Mouse (Mus musculus) CH12.LX (cell line): ENCODE data around the gene Mok. TPM values are rescaled to one million over a fixed set of nuclear protein-coding genes. Genes with fewer than 3 reads are reported as not detected.

Experiments
- DNase-seq: peaks from one replicate; pipeline ENCODE4 v3.0.0-alpha.2; 2013; ENCODE audit errors: extremely low read depth
- H3K27ac ChIP-seq: 2 replicates; pipeline ENCODE4 v1.5.1; 2012; ENCODE audit warnings: low read depth, mild to moderate bottlenecking, control low read depth, moderate library complexity; ENCODE audit not compliant: insufficient read depth
- H3K27me3 ChIP-seq: replicated peaks from 2 replicates; pipeline ENCODE3; 2012; ENCODE audit warnings: inconsistent platforms
- H3K36me3 ChIP-seq, 2 experiments: replicated peaks in 1 of 2; 2 replicates each; pipeline versions ENCODE3 to v1.6.1; 2012; ENCODE audit warnings: inconsistent platforms in 1 of 2, low read length in 1 of 2, mild to moderate bottlenecking in 1 of 2, mixed read lengths in 1 of 2, moderate library complexity in 1 of 2; ENCODE audit not compliant: control insufficient read depth in 1 of 2, insufficient read depth in 1 of 2
- H3K4me1 ChIP-seq, 2 experiments: 2 replicates each; pipeline ENCODE4 v1.6.1; 2012; ENCODE audit warnings: inconsistent platforms in 1 of 2, moderate library complexity in 1 of 2; ENCODE audit not compliant: insufficient read depth in 2 of 2, control insufficient read depth in 1 of 2
- H3K4me2 ChIP-seq: 2 replicates; pipeline ENCODE4 v1.6.1; 2012; ENCODE audit warnings: low read depth, mild to moderate bottlenecking, control low read depth; ENCODE audit not compliant: poor library complexity, insufficient read depth, severe bottlenecking
- H3K4me3 ChIP-seq, 3 experiments: fragments of 150-350 bp in 1 of 3; sonication (generic) in 1 of 3; replicated peaks in 1 of 3; 2 replicates each; pipeline versions ENCODE3 to v1.5.1; 2011 to 2012; ENCODE audit warnings: low read depth in 2 of 3, low read length in 2 of 3, mild to moderate bottlenecking in 2 of 3, moderate library complexity in 2 of 3, control low read depth in 1 of 3, improper control_type of control experiment in 1 of 3, inconsistent platforms in 1 of 3, mixed read lengths in 1 of 3; ENCODE audit not compliant: poor library complexity in 1 of 3
- H3K79me2 ChIP-seq: replicated peaks from 2 replicates; pipeline ENCODE4 v1.6.1; 2012; ENCODE audit warnings: mild to moderate bottlenecking, moderate library complexity; ENCODE audit not compliant: control insufficient read depth, poor library complexity, insufficient read depth, severe bottlenecking; ENCODE audit errors: extremely low read depth
- H3K9ac ChIP-seq: 2 replicates; pipeline ENCODE4 v1.6.1; 2012; ENCODE audit warnings: low read depth, mild to moderate bottlenecking, control low read depth, moderate library complexity; ENCODE audit not compliant: insufficient read depth
- H3K9me3 ChIP-seq: replicated peaks from 2 replicates; pipeline ENCODE3; 2012; ENCODE audit warnings: low read length, inconsistent platforms, mixed read lengths
- BHLHE40 ChIP-seq: IDR thresholded peaks from 2 replicates; pipeline ENCODE4 v1.6.1; 2011; ENCODE audit warnings: mild to moderate bottlenecking, low read depth, low read length, improper control_type of control experiment
- CHD2 ChIP-seq: IDR thresholded peaks from 2 replicates; pipeline ENCODE4 v1.6.1; 2011; ENCODE audit warnings: low read length, improper control_type of control experiment
- CTCF ChIP-seq, 2 experiments: IDR thresholded peaks in 1 of 2; conservative IDR thresholded peaks in 1 of 2; 2 replicates each; pipeline ENCODE4 v1.5.1; 2011 to 2012; ENCODE audit warnings: low read depth in 2 of 2, low read length in 2 of 2, improper control_type of control experiment in 1 of 2, inconsistent platforms in 1 of 2, mild to moderate bottlenecking in 1 of 2, moderate library complexity in 1 of 2
- E2F4 ChIP-seq: IDR thresholded peaks from 2 replicates; pipeline ENCODE4 v1.6.1; 2011; ENCODE audit warnings: low read depth, low read length, improper control_type of control experiment; ENCODE audit not compliant: insufficient replicate concordance
- ELF1 ChIP-seq: IDR thresholded peaks from 2 replicates; pipeline ENCODE4 v1.6.1; 2014; ENCODE audit warnings: low read depth, mild to moderate bottlenecking, inconsistent platforms, low read length, improper control_type of control experiment
- ETS1 ChIP-seq: conservative IDR thresholded peaks from 2 replicates; pipeline ENCODE4 v1.6.1; 2012; ENCODE audit warnings: low read depth, mild to moderate bottlenecking, inconsistent platforms, low read length, improper control_type of control experiment, moderate library complexity
- HCFC1 ChIP-seq: IDR thresholded peaks from 2 replicates; pipeline ENCODE4 v1.6.1; 2012; ENCODE audit warnings: low read depth, mild to moderate bottlenecking, inconsistent platforms, low read length, improper control_type of control experiment
- IRF4 ChIP-seq: IDR thresholded peaks from 2 replicates; pipeline ENCODE4 v1.6.1; 2014; ENCODE audit warnings: low read depth, mild to moderate bottlenecking, inconsistent platforms, low read length, improper control_type of control experiment
- JUND ChIP-seq: conservative IDR thresholded peaks from 2 replicates; pipeline ENCODE4 v1.6.1; 2011; ENCODE audit warnings: low read depth, low read length, improper control_type of control experiment
- KAT2A ChIP-seq: IDR thresholded peaks from 2 replicates; pipeline ENCODE4 v1.6.1; 2012; ENCODE audit warnings: low read length, improper control_type of control experiment, inconsistent platforms; ENCODE audit not compliant: insufficient replicate concordance
- MAX ChIP-seq: IDR thresholded peaks from 2 replicates; pipeline ENCODE4 v1.6.1; 2011; ENCODE audit warnings: low read length, improper control_type of control experiment
- MAZ ChIP-seq: IDR thresholded peaks from 2 replicates; pipeline ENCODE4 v1.6.1; 2012; ENCODE audit warnings: low read depth, mild to moderate bottlenecking, inconsistent platforms, low read length, improper control_type of control experiment, moderate library complexity
- MEF2A ChIP-seq: IDR thresholded peaks from 2 replicates; pipeline ENCODE4 v1.6.1; 2014; ENCODE audit warnings: low read depth, mild to moderate bottlenecking, inconsistent platforms, low read length, improper control_type of control experiment, borderline replicate concordance
- MXI1 ChIP-seq: IDR thresholded peaks from 2 replicates; pipeline ENCODE4 v1.6.1; 2011; ENCODE audit warnings: mild to moderate bottlenecking, low read depth, low read length, improper control_type of control experiment
- MYC ChIP-seq: IDR thresholded peaks from 2 replicates; pipeline ENCODE4 v1.6.1; 2011; ENCODE audit warnings: low read depth, mild to moderate bottlenecking, improper control_type of control experiment, low read length
- NELFE ChIP-seq: IDR thresholded peaks from 2 replicates; pipeline ENCODE4 v1.6.1; 2011; ENCODE audit warnings: low read depth, low read length, improper control_type of control experiment
- NRF1 ChIP-seq: IDR thresholded peaks from 2 replicates; pipeline ENCODE4 v1.6.1; 2014; ENCODE audit warnings: low read depth, mild to moderate bottlenecking, inconsistent platforms, low read length, improper control_type of control experiment, moderate library complexity
- POLR2AphosphoS2 ChIP-seq: IDR thresholded peaks from 2 replicates; pipeline ENCODE4 v1.6.1; 2011; ENCODE audit warnings: low read depth, low read length, improper control_type of control experiment
- RAD21 ChIP-seq: IDR thresholded peaks from 2 replicates; pipeline ENCODE4 v1.6.1; 2011; ENCODE audit warnings: low read depth, mild to moderate bottlenecking, low read length, improper control_type of control experiment, moderate library complexity
- RCOR1 ChIP-seq: conservative IDR thresholded peaks from 2 replicates; pipeline ENCODE4 v1.6.1; 2012; ENCODE audit warnings: low read depth, mild to moderate bottlenecking, inconsistent platforms, low read length, improper control_type of control experiment
- SIN3A ChIP-seq: IDR thresholded peaks from 2 replicates; pipeline ENCODE4 v1.6.1; 2012; ENCODE audit warnings: low read length, improper control_type of control experiment, inconsistent platforms
- SMC3 ChIP-seq: IDR thresholded peaks from 2 replicates; pipeline ENCODE4 v1.6.1; 2011; ENCODE audit warnings: low read depth, low read length, improper control_type of control experiment
- TBP ChIP-seq: conservative IDR thresholded peaks from 2 replicates; pipeline ENCODE4 v1.6.1; 2011; ENCODE audit warnings: low read depth, low read length, improper control_type of control experiment
- TCF12 ChIP-seq: IDR thresholded peaks from 2 replicates; pipeline ENCODE4 v1.6.1; 2014; ENCODE audit warnings: low read depth, mild to moderate bottlenecking, inconsistent platforms, low read length, improper control_type of control experiment
- USF1 ChIP-seq: IDR thresholded peaks from 2 replicates; pipeline ENCODE4 v1.6.1; 2014; ENCODE audit warnings: low read depth, mild to moderate bottlenecking, inconsistent platforms, low read length, improper control_type of control experiment
- ZC3H11A ChIP-seq: IDR thresholded peaks from 2 replicates; pipeline ENCODE4 v1.6.1; 2012; ENCODE audit warnings: low read depth, mild to moderate bottlenecking, inconsistent platforms, low read length, improper control_type of control experiment
- ZKSCAN1 ChIP-seq: IDR thresholded peaks from 2 replicates; pipeline ENCODE4 v1.6.1; 2012; ENCODE audit warnings: low read depth, inconsistent platforms, low read length, improper control_type of control experiment, borderline replicate concordance
- ZMIZ1 ChIP-seq: IDR thresholded peaks from 2 replicates; pipeline ENCODE4 v1.6.1; 2012; ENCODE audit warnings: low read depth, mild to moderate bottlenecking, inconsistent platforms, low read length, improper control_type of control experiment
- ZNF384 ChIP-seq: IDR thresholded peaks from 2 replicates; pipeline ENCODE4 v1.6.1; 2012; ENCODE audit warnings: low read depth, low read length, improper control_type of control experiment, inconsistent platforms
- dilution Hi-C: fragments of 300-500 bp; cut with MboI; formaldehyde crosslinking; loops from 2 replicates; pipeline ENCODE4 v1.14.3; 2020; ENCODE audit warnings: low sequenced_read_pairs; ENCODE audit not compliant: extremely low pct_unique_long_range_greater_than_20kb, extremely low pct_ligation_motif_present
- in situ Hi-C: fragments of 300-500 bp; cut with MboI; formaldehyde crosslinking; loops from 3 replicates; pipeline ENCODE4 v1.14.3; 2019; ENCODE audit warnings: low sequenced_read_pairs, low pct_ligation_motif_present, low pct_unique_long_range_greater_than_20kb, mixed read lengths
- polyA plus RNA-seq: library from polyadenylated mRNA; unstranded; fragments of >175 nt; gene quantifications from 2 replicates; pipeline ENCODE4 v1.2.1, GENCODE M21; 2012; ENCODE audit warnings: low read depth; ENCODE audit not compliant: insufficient read length
- total RNA-seq, 2 experiments: library from RNA; depleted of rRNA; stranded (reverse); fragments of 300-350 nt in 1 of 2; fragments of >200 nt in 1 of 2; gene quantifications; 2 replicates each; pipeline ENCODE4 v1.2.3; 2012 to 2014

Gene Mok
- total and polyA plus RNA-seq, 3 experiments, result 7.1 to 11.0 (median 9.8) TPM

GRCm38 (mm10) chr12:110857196-110857595 lies 16.5 kb upstream of the Mok start:
- Histone ChIP-seq H3K36me3 (peaks cover 15 to 38% of the 10 kb centered on the region in 2 experiments), H3K4me1 (peaks cover 21 to 42% of the 10 kb centered on the region in 2 experiments; a peak in 3 of 4 replicates), H3K9ac (no peak overlapping the region; the same call in 1 of the 2 replicates), H3K4me2 (peak overlapping the region; percentile 64; the same call in 1 of the 2 replicates), H3K4me3 (peak overlapping the region in 2 of 3 experiments; percentile 15 to 40), H3K27ac (no peak overlapping the region), H3K79me2 (peaks cover 19% of the 10 kb centered on the region), H3K9me3 (peaks cover under 1% of the 10 kb centered on the region), H3K27me3 (no peaks in the 10 kb centered on the region)
- in situ Hi-C loops (no loop called here), dilution Hi-C loops (no loop called here)
- no peak for TF ChIP-seq USF1
- no peak for TF ChIP-seq BHLHE40
- no peak for TF ChIP-seq TCF12
- no peak for TF ChIP-seq MAX
- no peak for TF ChIP-seq ZC3H11A
- TF ChIP-seq NRF1, result no peak
- TF ChIP-seq SIN3A, result peak; percentile 29; the same call in 1 of the 2 replicates
- no peak for DNase-seq

DNA sequence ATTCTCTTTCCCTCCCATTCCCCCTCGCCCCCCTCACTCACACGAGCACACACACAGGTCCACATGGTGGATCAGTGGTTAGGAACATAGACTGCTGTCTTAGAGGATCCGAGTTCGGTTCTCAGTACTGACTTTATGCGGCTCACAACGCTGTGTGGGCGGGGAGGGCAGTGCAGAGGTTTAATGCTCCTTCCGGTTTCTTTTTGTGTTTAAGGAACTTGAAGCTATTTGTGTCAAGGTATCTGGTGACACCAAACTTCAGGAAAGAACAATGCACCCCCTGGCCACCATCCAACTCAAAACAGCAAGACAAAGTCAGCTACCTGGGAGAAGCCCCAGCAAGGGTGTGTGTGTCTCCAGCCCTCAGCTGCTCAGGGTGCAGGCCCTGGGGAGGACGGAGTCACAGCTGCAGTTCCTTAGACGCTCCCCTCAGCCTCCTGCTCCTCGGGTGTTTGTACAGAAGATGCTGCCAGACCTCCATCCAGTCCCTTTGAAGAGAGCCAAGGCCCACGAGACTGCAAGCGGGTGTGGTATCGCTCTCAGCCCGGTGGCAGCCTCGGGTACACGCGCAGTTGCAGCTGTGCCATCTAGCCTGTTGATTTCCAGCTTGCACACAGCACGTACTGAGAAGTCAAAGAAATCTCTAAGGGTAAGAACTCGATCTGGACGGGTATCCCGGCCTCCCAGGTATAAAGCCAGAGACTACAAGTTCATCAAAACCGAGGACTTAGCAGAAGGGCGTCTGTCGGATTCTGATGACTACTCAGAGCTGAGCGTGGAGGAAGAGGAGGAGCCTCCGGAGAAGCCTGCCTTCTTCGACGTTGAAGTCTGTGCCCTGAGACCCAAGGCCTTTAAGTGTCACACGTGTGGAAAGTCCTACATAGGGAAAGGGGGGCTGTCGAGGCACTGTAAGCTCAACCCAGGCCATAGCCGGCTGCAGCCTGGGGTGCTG lies 14.3 kb upstream of the Mok start:
- no peaks in the 10 kb centered on the region for H3K27me3 ChIP-seq
- H3K79me2 ChIP-seq, result peaks cover 23% of the 10 kb centered on the region
- H3K36me3 ChIP-seq, result peaks cover 0 to 22% of the 10 kb centered on the region in 2 experiments
- in situ Hi-C loops (no loop called here), dilution Hi-C loops (no loop called here)
- peak overlapping the region; percentile 55 for H3K9ac ChIP-seq
- H3K9me3 ChIP-seq, result no peaks in the 10 kb centered on the region
- peak overlapping the region; percentile 51 for H3K27ac ChIP-seq
- peak; percentile 73 for DNase-seq
- peaks cover 28 to 56% of the 10 kb centered on the region in 2 experiments for H3K4me1 ChIP-seq
- H3K4me3 ChIP-seq, result peak overlapping the region; percentile 71 to 86 (median 82)
- H3K4me2 ChIP-seq, result peak overlapping the region; percentile 25
- 0 out of 2 replicates have a peak, but pooled peaks have one; percentile 18 for TF ChIP-seq MYC
- no peak for TF ChIP-seq ZMIZ1
- no peak for TF ChIP-seq POLR2AphosphoS2
- no peak for TF ChIP-seq CHD2
- TF ChIP-seq TCF12, result peak; percentile 46; the same call in 1 of the 2 replicates
- TF ChIP-seq SMC3, result no peak
- no peak for TF ChIP-seq IRF4
- TF ChIP-seq CTCF (conservative IDR thresholded peaks at IDR 0.05 in 1 of 2, IDR thresholded peaks at IDR 0.05 in 1 of 2; ENCODE audit: low read depth in 2 of 2, low read length in 2 of 2), result no peak
- 0 out of 2 replicates have a peak, but pooled peaks have one; percentile 10 for TF ChIP-seq MEF2A
- no peak for TF ChIP-seq ETS1
- TF ChIP-seq RCOR1, result no peak
- peak; percentile 8 for TF ChIP-seq HCFC1
- no peak for TF ChIP-seq ZC3H11A
- TF ChIP-seq MXI1, result peak; percentile 87
- no peak for TF ChIP-seq E2F4
- no peak for TF ChIP-seq ZNF384
- peak; percentile 74 for TF ChIP-seq SIN3A
- TF ChIP-seq RAD21, result no peak
- TF ChIP-seq KAT2A, result no peak
- no peak for TF ChIP-seq MAZ
- peak; percentile 64; the same call in 1 of the 2 replicates for TF ChIP-seq NELFE
- TF ChIP-seq ZKSCAN1, result no peak
- TF ChIP-seq JUND, result no peak
- no peak for TF ChIP-seq NRF1
- peak; percentile 77 for TF ChIP-seq ELF1
- no peak; the same call in 1 of the 2 replicates for TF ChIP-seq MAX
- no peak for TF ChIP-seq USF1
- TF ChIP-seq TBP, result peak; percentile 83; the same call in 1 of the 2 replicates
